Mouse (Mus musculus) limb, embryonic 12.5 days (tissue): ENCODE measurements around the gene Camta1. TPM values are rescaled to one million over a fixed set of nuclear protein-coding genes. Genes with fewer than 3 reads are reported as not detected.

Experiments used
- ATAC-seq: fragments of 200-750 bp; cut with Nextera tagmentation; 2 replicates; pipeline ENCODE4 v1.8.0; 2017; ENCODE audit warnings: low read depth, moderate TSS enrichment; ENCODE audit not compliant: insufficient number of reproducible peaks, insufficient read depth, low FRiP score, low TSS enrichment
- H3K27ac ChIP-seq: fragments of 300-500 bp; sonication (generic); 2 replicates; pipeline ENCODE4 v1.5.1; 2016; ENCODE audit warnings: mild to moderate bottlenecking, moderate library complexity
- H3K27me3 ChIP-seq: fragments of 300-500 bp; sonication (generic); 2 replicates; pipeline ENCODE4 v1.6.1; 2016; ENCODE audit warnings: mild to moderate bottlenecking, moderate library complexity
- H3K36me3 ChIP-seq: fragments of 300-500 bp; sonication (generic); 2 replicates; pipeline ENCODE4 v1.6.1; 2016; ENCODE audit warnings: mild to moderate bottlenecking, moderate library complexity
- H3K4me1 ChIP-seq: fragments of 300-500 bp; sonication (generic); replicated peaks from 2 replicates; pipeline ENCODE4 v1.6.1; 2016
- H3K4me2 ChIP-seq: fragments of 300-500 bp; sonication (generic); 2 replicates; pipeline ENCODE4 v1.6.1; 2016; ENCODE audit warnings: mild to moderate bottlenecking, moderate library complexity
- H3K4me3 ChIP-seq: fragments of 300-500 bp; sonication (generic); replicated peaks from 2 replicates; pipeline ENCODE4 v1.5.1; 2016; ENCODE audit warnings: mild to moderate bottlenecking
- H3K9ac ChIP-seq: fragments of 300-500 bp; sonication (generic); replicated peaks from 2 replicates; pipeline ENCODE4 v1.6.1; 2016; ENCODE audit warnings: mild to moderate bottlenecking, moderate library complexity
- H3K9me3 ChIP-seq: fragments of 300-500 bp; sonication (generic); 2 replicates; pipeline ENCODE4 v1.6.1; 2016; ENCODE audit warnings: mild to moderate bottlenecking, moderate library complexity
- WGBS: fragments of 180-500 bp; shearing (Covaris S2); methylation state at CpG from one replicate; pipeline ENCODE4 v1.1.7; 2016; 5-methylcytosine and 5-hydroxymethylcytosine counted together
- polyA plus RNA-seq: library from polyadenylated mRNA; unstranded; fragments of >200 nt; fragmentation: Nextera tagmentation; extraction: Ambion mirVana; gene quantifications from 2 replicates; pipeline ENCODE4 v1.2.1, GENCODE M21; 2016

Camta1 gene
- polyA plus RNA-seq, 1 experiment from 2014 or later, result 106 TPM

GRCm38 (mm10) chr4:151376234-151376633 is 485.4 kb downstream of the Camta1 start:
- Histone ChIP-seq H3K4me2 (no peak overlapping the region), H3K36me3 (no peaks in the 10 kb centered on the region), H3K9me3 (no peaks in the 10 kb centered on the region), H3K27ac (no peak overlapping the region), H3K27me3 (no peaks in the 10 kb centered on the region; the same call in none of the 2 replicates), H3K9ac (no peak overlapping the region), H3K4me3 (no peak overlapping the region), H3K4me1 (no peaks in the 10 kb centered on the region)
- ATAC-seq, result no peak
- whole genome bisulfite sequencing, result 63% methylated on average over 26 of the region's 26 CpGs

DNA sequence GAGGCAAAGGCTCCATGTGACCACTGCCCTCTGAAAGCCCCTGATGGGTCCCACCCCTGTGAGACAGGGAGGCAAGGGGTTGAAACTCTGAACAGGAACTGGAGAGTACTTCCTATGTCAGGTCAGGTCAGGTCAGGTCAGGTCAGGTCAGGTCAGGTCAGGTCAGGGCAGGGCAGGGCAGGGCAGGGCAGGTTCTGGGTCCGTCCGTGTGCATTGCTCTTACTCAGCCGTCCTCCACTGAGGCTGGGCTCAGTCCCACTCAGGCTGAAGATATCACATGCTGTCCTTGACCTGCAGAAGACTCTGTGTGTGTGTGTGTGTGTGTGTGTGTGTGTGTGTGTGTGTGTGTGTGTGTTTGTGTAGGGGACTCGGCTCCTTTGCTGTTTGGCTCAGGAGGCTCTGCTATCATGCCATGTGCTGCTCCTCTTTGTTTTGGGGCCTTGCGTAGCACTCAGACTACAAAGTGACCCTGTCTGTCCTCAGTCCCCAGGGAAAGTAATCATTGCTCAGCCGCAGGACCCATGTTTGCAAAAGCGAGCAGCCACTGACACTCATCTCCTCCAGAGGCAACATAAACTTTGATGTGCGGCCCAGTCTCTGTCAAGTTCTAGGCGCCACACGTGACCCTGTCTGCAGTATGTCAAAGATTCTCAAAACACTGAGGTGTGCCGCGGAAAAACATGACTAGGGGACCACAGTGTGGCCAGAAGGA is 488.7 kb downstream of the Camta1 start:
- H3K27ac ChIP-seq, result no peak overlapping the region
- H3K36me3 ChIP-seq, result no peaks in the 10 kb centered on the region
- no peak for ATAC-seq
- no peak overlapping the region for H3K4me3 ChIP-seq
- H3K4me2 ChIP-seq, result no peak overlapping the region
- no peaks in the 10 kb centered on the region for H3K9me3 ChIP-seq
- H3K4me1 ChIP-seq, result peaks cover 5% of the 10 kb centered on the region
- 56% methylated on average over 12 of the region's 12 CpGs for WGBS
- H3K9ac ChIP-seq, result no peak overlapping the region
- H3K27me3 ChIP-seq, result peaks cover 17% of the 10 kb centered on the region

DNA sequence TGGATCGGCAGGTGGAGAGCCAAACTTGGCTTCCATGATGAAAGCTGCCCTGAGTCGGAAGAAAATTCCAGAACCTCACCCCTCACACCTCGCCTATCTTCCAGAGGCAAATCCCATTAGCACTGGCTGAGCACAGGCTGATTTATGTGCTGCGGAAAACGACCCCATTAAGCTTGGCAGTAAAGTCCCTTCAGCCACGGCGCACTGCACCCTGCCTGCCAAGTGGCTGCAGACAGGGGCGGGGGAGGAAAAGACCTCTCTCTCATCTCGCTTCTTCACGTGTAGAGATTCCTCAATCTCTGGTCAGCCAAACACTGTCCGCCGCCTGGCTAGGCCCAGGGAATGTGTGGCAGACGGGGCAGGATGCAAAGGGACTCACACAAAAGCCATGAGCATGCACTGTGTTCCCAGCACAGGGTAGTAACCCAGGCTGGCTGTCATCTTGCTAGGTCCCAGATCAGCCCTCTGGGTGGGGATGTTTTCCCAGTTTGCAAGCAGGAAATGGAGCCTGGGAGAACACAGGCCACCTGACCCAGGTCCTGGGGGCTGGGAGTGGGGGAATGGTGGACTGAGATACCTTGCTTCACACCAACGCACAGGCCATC is 494.6 kb downstream of the Camta1 start:
- H3K4me3 ChIP-seq, result no peak overlapping the region
- no peaks in the 10 kb centered on the region for H3K9me3 ChIP-seq
- H3K4me1 ChIP-seq, result peaks cover 19% of the 10 kb centered on the region
- no peak overlapping the region for H3K9ac ChIP-seq
- H3K4me2 ChIP-seq, result peak overlapping the region; percentile 8; the same call in 1 of the 2 replicates
- no peak overlapping the region for H3K27ac ChIP-seq
- H3K36me3 ChIP-seq, result no peaks in the 10 kb centered on the region
- ATAC-seq, result no peak
- H3K27me3 ChIP-seq, result peaks cover 38% of the 10 kb centered on the region
- WGBS, result 12% methylated on average over 14 of the region's 14 CpGs

DNA sequence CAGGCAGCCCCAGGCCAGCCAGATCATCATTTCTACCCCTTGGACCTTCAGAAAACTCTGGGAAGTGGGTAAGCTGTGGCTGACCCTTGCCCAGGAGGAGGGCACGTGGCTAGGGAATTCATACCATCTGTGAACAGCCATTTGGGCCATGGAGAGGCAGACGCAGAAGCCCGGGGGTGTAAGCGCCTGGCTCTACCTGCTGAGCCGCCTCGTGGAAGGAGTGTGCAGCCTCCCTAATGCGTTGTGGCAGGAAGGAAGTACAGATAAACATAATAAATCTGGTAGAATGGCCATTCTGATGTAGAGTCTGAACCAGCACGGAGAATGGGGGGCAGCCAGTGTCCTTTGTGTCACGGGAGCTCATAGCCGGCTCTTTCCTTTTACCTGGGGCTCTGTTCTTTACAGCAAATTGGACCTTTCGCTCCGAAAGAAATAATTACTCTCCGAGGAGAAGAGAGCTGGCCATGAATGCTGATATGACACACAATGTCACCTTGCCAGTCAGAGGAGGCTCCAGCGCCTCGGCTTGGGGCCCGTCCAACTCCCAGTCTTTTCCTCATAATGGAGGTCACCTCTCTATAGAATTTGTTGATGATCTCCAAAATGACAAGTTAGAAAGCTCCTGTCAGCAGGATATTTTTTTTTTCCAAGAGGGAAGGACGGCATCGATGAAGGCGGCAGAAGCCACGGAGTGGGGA is 500.6 kb downstream of the Camta1 start:
- Histone ChIP-seq H3K9me3 (no peaks in the 10 kb centered on the region), H3K4me3 (no peak overlapping the region), H3K36me3 (no peaks in the 10 kb centered on the region), H3K27me3 (peaks cover 38% of the 10 kb centered on the region), H3K9ac (no peak overlapping the region), H3K4me1 (peaks cover 22% of the 10 kb centered on the region), H3K4me2 (no peak overlapping the region), H3K27ac (no peak overlapping the region)
- WGBS, result 52% methylated on average over 20 of the region's 20 CpGs
- ATAC-seq, result no peak

- H3K27ac ChIP-seq, result no peak overlapping the region
- no peaks in the 10 kb centered on the region for H3K36me3 ChIP-seq
- peaks cover 27% of the 10 kb centered on the region for H3K27me3 ChIP-seq
- 20% methylated on average over 12 of the region's 12 CpGs for WGBS
- no peak overlapping the region for H3K4me3 ChIP-seq
- no peak for ATAC-seq
- 0 out of 2 replicates have a peak overlapping the region, but pooled peaks have one; percentile 27 for H3K9ac ChIP-seq
- no peaks in the 10 kb centered on the region for H3K9me3 ChIP-seq
- H3K4me1 ChIP-seq, result peaks cover 20% of the 10 kb centered on the region
- H3K4me2 ChIP-seq, result peak overlapping the region; percentile 15; the same call in 1 of the 2 replicates
Observed at GRCm38 (mm10) chr4:151355505-151355904, 506.2 kb downstream of the Camta1 start.

DNA sequence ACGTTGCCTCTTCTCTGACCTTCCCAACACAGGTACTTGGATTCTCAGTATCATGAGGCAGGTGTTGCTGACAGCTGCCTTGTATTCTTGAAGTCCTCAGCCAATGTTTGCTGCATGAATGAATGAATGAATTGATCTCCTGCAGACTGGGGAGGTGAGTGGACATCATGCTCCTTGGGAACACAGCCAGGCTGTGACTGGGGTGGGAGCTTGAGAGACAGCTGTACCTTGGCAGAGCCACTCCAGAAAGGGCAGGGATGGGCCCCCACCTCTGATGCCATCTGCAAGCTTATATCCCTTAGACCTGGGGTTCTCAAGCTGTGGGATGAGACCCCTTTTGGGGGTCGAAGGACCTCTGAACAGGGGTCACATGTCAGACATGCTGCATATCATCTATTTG is 508.9 kb downstream of the Camta1 start:
- Histone ChIP-seq H3K27me3 (peaks cover 19% of the 10 kb centered on the region), H3K9ac (no peak overlapping the region), H3K4me1 (peaks cover 15% of the 10 kb centered on the region), H3K27ac (no peak overlapping the region), H3K4me2 (no peak overlapping the region), H3K9me3 (no peaks in the 10 kb centered on the region), H3K36me3 (no peaks in the 10 kb centered on the region), H3K4me3 (no peak overlapping the region)
- no peak for ATAC-seq
- 89% methylated on average over 2 of the region's 2 CpGs for WGBS

GRCm38 (mm10) chr4:151352249-151352648 is 509.4 kb downstream of the Camta1 start:
- Histone ChIP-seq H3K4me2 (no peak overlapping the region), H3K9ac (no peak overlapping the region), H3K4me1 (peaks cover 15% of the 10 kb centered on the region), H3K9me3 (no peaks in the 10 kb centered on the region), H3K36me3 (no peaks in the 10 kb centered on the region), H3K4me3 (no peak overlapping the region), H3K27ac (no peak overlapping the region), H3K27me3 (peaks cover 19% of the 10 kb centered on the region)
- no peak for ATAC-seq
- 47% methylated on average over 4 of the region's 4 CpGs for WGBS

GRCm38 (mm10) chr4:151351757-151352156 is 509.9 kb downstream of the Camta1 start:
- Histone ChIP-seq H3K4me3 (no peak overlapping the region), H3K36me3 (no peaks in the 10 kb centered on the region), H3K9ac (no peak overlapping the region), H3K9me3 (no peaks in the 10 kb centered on the region), H3K27me3 (peaks cover 19% of the 10 kb centered on the region), H3K4me1 (peaks cover 19% of the 10 kb centered on the region), H3K27ac (no peak overlapping the region), H3K4me2 (no peak overlapping the region)
- ATAC-seq, result no peak
- 62% methylated on average over 12 of the region's 12 CpGs for WGBS

GRCm38 (mm10) chr4:151347620-151348019 is 514.1 kb downstream of the Camta1 start:
- ATAC-seq, result no peak
- WGBS, result 93% methylated on average over 6 of the region's 6 CpGs
- H3K9me3 ChIP-seq, result no peaks in the 10 kb centered on the region

DNA sequence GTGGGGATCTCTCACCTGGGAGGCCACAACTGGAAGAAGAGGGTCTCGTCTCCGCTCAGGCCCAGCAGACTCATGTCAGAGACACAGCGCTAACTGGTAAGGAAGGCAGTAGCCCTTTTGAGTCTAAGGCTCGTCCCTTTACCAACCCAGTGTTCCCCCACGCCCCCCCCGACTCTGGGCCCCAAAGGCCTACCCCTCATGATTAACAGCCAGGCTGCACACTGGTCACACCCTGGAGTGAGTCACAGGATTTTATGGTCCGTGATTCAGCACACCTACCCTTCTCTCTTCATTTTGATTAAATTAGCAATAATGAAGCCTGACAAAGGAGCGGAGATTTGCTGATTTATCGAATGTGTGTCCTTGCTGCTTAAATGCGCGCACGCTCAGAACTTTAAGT is 515.0 kb downstream of the Camta1 start:
- Histone ChIP-seq H3K9me3 (no peaks in the 10 kb centered on the region), H3K4me3 (no peak overlapping the region), H3K27ac (no peak overlapping the region), H3K4me1 (peaks cover 10% of the 10 kb centered on the region), H3K9ac (peak overlapping the region; percentile 8; the same call in 1 of the 2 replicates), H3K4me2 (no peak overlapping the region), H3K27me3 (no peaks in the 10 kb centered on the region; the same call in 1 of the 2 replicates), H3K36me3 (no peaks in the 10 kb centered on the region)
- ATAC-seq, result no peak
- WGBS, result 71% methylated on average over 12 of the region's 12 CpGs

More at GRCm38 (mm10) chr4:151347620-151348019, 514.1 kb downstream of the Camta1 start:
- H3K36me3 ChIP-seq, result no peaks in the 10 kb centered on the region
- H3K4me1 ChIP-seq, result peaks cover 10% of the 10 kb centered on the region
- H3K4me2 ChIP-seq, result no peak overlapping the region
- no peaks in the 10 kb centered on the region; the same call in 1 of the 2 replicates for H3K27me3 ChIP-seq
- no peak overlapping the region for H3K4me3 ChIP-seq
- no peak overlapping the region for H3K9ac ChIP-seq
- no peak overlapping the region for H3K27ac ChIP-seq

DNA sequence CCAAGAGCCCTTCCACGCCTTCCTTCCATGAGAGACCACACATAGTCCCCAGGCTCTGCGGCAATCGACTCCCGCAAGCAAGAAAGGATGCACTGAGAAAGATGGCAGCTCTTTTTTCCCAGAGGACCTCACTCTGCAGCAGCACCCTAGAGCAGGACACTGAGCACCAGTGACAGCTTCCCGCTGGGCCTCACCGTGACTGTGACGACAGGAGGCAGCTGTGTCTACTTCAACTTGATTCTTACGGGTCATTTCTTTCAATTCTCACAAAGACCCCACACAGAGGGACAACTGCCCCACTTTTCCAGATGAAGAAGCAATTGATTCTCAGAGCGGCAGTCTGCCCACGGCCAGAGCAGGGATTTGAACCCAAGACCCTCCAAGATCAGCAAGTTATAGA is 516.9 kb downstream of the Camta1 start:
- no peak for ATAC-seq
- Histone ChIP-seq H3K4me1 (peaks cover 10% of the 10 kb centered on the region), H3K4me2 (no peak overlapping the region), H3K27me3 (no peaks in the 10 kb centered on the region; the same call in 1 of the 2 replicates), H3K27ac (no peak overlapping the region), H3K9me3 (no peaks in the 10 kb centered on the region), H3K4me3 (no peak overlapping the region), H3K36me3 (no peaks in the 10 kb centered on the region), H3K9ac (no peak overlapping the region)
- 85% methylated on average over 10 of the region's 10 CpGs for WGBS
